Mouse (Mus musculus) cerebellum, adult 8-10 months (tissue): ENCODE data around the gene Atg7.

Experiments used
- DNase-seq: peaks from one replicate; pipeline ENCODE4 v3.0.0; 2022

The Atg7 gene

DNA sequence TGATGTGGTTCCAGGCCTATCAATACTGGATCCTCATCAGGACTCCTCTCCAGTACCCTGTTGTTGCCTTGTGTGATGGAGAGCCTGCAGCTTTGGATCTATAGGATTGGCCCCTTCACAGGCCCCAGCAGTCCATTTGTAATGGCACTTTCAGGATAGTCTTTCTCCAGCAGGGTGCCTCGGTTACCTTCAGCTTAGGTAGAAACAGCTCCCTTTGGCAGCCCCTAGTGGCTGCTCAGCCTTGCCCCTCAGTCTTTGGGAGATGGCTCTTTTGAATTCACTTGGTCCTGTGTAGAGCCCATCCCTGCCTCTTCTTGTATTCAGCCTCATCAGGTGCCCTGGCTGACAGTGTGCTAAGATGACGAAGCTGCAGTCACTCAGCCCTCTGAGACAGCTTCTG lies 184.0 kb downstream of the Atg7 start:
- DNase-seq = no peak

GRCm38 (mm10) chr6:114829660-114830438 lies 187.0 kb downstream of the Atg7 start:
- no peak for DNase-seq

DNA sequence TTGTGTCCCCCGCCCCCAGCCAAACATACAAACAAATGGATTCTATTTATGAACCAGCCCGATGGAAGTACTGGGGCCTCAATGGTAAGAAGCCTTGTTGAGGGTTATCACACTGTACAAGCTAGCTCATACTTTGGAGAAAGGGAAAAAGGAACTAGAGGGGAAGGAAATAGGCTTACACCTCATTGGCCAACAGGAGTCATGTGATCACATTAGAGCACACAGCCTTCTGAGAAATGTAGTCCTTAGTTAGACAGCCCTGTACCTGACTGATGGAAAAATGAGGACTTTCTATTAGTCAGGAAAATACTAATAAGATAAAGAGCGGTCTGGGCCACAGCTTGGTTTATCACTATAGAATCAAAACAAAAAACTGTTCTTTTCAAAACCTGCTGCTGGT lies 188.9 kb downstream of the Atg7 start:
- no peak for DNase-seq

DNA sequence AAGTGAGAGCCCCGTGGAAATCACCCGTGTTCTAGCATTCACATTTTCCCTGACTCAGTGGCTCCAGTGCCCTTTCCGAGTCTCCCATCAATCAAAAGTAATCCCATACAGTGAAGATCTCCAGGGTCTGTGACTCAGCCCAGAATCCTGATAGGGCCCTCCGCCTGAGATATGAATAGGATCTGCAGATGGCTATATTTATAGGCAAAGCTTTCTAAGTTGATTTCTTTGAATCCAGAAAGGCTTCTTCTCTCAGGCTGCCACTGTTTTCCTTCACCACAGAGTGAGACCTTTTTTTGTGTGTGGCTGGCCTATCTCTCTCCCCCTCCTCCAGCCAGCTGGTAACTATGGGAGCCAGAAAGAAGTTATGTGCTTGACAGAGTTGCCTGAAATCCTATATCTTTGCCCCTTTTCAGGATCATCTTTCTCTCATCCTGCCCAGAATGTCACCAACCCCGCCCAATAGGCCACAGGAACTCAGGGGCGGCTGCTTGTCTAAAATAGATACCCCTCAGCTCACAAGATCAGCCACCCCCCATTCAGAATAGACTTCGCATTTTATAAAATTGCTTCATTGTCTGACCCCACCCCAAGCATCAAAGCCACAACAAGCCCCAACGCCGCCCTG lies 190.3 kb downstream of the Atg7 start:
- no peak for DNase-seq

DNA sequence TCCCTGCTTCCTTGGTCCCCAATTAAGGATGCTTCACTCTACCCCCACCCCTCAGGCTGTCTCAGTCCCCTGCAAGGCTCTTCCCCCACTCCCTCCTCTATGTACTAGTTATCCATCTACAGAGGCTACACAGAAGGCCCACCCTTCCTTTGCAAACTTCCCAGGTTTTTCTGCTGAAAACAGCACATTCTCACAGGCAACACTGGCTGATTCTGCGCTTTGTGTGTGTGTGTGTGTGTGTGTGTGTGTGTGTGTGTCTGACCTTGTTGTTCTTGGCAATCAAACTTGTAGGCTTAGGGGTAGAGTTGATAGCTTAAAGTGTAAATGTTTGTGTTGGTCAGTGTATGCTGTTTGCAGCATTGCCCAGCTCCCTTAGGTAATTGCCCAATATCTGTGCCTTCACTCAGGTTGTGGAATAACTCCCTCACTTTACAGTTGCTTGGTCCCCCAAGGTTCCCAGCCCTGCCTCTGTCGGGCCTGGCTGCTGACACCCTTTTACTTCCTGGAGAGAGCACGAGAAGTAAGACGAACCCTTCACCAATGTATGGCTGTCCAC lies 191.0 kb downstream of the Atg7 start:
- no peak for DNase-seq

DNA sequence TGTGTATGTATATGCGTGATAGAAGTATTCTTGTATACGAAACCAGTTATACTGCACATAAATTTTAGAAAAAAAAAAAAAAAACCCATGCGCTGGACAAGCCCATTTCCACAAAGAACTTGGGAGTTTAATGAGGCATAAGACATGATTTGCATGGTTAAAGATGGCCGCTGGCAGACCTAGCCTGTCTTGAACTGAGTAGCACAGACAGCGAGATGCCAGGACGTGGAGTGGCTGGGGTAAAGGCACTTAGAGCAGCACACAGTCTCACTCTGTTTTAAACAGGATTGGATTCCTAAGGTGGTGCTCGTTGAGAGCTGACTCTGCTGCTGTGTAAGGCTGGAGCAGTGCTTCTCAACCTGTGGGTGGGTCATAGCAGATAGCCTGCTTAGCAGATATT lies 192.4 kb downstream of the Atg7 start:
- no peak for DNase-seq

GRCm38 (mm10) chr6:114835752-114836151 lies 192.9 kb downstream of the Atg7 start:
- no peak for DNase-seq

GRCm38 (mm10) chr6:114836433-114836832 lies 193.5 kb downstream of the Atg7 start:
- DNase-seq = no peak

DNA sequence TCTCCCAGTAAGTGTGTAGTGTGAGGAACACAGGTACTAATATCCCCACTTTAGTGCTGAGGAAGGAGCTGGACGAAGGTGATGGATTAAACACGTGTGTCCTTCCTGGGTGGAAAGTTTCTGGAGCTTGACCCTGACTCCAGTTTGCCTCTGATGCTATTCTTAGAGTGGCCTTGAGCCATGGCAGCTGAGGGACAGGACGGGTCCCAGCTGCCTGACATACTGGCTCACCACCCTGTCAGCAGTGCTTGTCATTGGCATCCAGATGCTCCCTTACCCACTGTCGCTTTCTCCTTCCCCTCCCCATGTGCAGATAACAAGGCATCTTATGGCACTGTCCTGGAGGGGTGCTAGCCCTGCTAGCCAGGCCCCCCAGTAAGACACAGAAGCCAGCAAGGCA lies 196.0 kb downstream of the Atg7 start:
- no peak for DNase-seq

DNA sequence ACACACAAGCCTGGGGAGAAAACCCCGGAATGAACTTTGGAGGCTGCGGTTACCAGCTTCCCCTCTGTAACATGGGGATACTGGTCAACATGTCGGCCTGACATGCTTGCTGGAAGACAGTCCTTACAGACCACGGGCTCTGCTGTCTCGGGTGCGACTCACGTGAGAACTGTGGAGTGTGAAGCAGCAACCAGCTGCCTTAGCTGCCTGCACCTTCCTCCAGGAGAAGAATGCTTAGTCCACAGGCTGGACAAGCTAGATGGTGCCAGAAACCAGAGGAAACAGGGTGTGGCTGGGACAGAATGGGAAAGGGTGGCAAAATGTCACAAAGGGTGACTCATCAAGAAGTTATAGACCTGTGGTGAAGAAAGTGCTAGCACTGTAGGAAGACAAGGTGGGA lies 197.1 kb downstream of the Atg7 start:
- no peak for DNase-seq

- no peak for DNase-seq
Measured at GRCm38 (mm10) chr6:114842131-114842530, 199.2 kb downstream of the Atg7 start.

- DNase-seq = no peak
Measured at GRCm38 (mm10) chr6:114842863-114843262, 200.0 kb downstream of the Atg7 start.

- DNase-seq = no peak
Measured at GRCm38 (mm10) chr6:114846153-114846772, 203.4 kb downstream of the Atg7 start.

GRCm38 (mm10) chr6:114847582-114848174 lies 204.8 kb downstream of the Atg7 start:
- DNase-seq = no peak

DNA sequence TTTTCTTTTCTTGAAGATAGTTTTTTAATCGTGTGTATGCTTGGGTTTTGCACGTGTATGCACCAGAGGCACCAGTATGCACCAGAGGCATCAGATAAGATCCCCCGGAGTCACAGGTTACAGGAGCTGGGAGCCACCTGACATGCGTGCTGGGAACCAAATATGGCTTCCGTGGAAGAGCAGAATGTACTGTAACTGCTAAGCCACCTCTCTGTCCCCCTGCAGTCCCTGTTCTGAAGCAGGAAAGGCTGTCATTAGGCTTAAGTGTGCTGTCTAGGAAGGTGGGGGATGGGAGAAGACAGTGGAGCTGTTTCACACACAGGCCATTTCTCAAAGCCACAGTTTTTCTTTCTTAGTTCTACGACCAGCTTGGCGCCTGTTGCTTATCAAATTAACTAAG lies 205.9 kb downstream of the Atg7 start:
- DNase-seq = no peak

GRCm38 (mm10) chr6:114849787-114850186 lies 206.9 kb downstream of the Atg7 start:
- no peak for DNase-seq

DNA sequence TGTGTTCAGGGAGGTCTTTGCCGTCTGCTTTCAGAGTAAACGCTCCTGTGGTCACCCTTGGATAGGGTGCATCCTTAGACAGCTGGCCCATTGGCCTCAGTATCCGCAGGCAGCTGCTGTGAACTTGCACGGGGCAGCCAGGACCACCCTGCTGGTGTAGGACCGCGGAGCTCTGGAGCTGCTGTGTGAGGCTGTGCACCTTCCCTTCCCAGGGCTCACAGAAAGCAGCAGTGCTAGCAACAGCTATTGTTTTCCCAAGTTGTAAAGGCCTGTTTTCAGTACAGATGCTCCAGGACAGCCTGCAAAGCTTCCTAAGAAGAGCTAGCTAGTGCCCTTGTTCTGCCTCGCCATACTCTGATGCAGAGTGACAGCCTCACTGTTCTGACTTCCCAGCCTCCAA lies 208.8 kb downstream of the Atg7 start:
- DNase-seq = no peak

- DNase-seq = no peak
Measured at GRCm38 (mm10) chr6:114852739-114853138, 209.8 kb downstream of the Atg7 start.

- DNase-seq = no peak
Measured at GRCm38 (mm10) chr6:114854368-114854767, 211.5 kb downstream of the Atg7 start.

- no peak for DNase-seq
Measured at GRCm38 (mm10) chr6:114855644-114856043, 212.7 kb downstream of the Atg7 start.

DNA sequence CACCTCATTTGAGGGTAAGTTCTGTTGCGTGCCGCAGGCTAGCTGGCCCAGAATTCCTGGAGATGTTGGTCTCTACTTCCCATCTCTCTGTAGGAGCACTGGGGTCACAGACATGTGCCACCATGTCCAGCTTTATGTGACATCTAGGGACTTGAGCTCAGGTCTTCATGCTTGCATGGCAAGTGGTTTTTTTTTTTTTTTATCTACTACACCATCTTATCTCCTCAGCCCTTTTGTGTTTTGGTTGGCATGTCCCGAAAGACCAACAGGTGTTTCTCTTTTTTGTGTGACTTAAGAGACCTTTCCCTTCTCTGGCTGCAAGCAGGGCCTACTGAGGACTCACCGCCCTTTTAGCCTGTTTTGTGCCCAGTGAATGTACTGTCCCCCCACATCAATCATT lies 213.6 kb downstream of the Atg7 start:
- no peak for DNase-seq

DNA sequence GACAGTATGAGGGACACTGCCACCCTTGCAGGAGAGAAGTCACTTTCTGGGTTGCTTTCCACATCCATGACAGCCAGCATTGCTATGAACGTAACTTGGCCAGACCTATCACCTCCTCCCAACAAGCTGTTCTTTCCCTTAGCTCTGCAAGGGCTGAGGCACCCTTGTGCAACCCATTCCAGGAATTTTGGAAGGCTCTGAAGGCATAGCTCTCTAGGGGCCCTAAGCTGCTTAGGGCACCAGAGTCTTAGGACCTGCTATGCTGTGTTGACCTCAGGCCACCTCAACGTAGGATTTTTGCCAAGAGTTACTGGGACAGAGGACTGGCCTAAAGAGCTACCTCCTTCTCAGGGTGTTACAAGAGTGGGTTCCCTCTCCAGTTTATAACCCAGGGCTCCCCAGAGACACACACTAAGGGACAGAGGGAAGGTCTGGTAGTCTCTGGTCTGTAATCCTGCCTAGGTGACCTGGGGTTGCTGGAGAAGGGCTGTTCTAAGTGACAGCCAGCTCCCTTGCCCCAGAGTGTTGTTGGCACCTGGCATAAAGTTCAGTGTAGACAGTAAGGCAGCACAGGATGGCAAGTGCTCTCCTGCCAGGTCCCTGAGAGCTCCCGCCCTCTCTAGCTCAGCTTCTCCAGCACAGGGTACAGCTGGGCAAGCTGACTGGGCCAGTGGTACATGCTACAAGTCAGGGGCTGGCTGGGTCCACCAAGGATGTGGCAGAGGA lies 215.3 kb downstream of the Atg7 start:
- DNase-seq = no peak

- no peak for DNase-seq
Measured at GRCm38 (mm10) chr6:114858722-114859053, 215.8 kb downstream of the Atg7 start.
